Mouse (Mus musculus): ENCODE data around the gene Rnase2b.
"Not testable (repeated sequence)": the region's sequence is repeated elsewhere in the genome, so short reads cannot be mapped to it uniquely, and the experiment has no call there.

Rnase2b gene

GRCm38 (mm10) chr14:51161976-51162375 is at the start of gene Rnase2b:
Rnase2b (plus strand) TSS chr14:51162260.
- DNase-seq (ENCODE audit: low spot score) = not testable (repeated sequence)

DNA sequence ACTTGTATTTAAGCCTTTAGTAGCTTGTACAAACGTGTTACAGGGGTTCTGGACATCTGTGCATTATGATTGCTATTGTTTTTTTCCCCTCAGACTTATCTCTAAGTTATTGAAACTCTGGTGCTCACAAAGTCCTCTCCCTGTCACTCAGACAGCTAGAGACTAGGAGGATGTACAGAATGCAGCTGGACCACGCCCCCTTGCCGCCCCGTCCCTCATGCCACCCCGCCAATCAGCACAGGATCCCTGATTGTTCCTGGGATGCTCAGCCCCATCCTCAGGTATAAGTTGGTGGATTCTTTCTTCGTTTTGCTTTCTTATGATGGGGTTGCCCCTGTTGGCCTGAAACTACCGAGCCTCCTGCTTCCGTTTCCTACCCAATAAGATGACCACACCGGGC is 48.6 kb upstream of the Rnase2b start:
- no peak for DNase-seq (ENCODE audit: low spot score)

DNA sequence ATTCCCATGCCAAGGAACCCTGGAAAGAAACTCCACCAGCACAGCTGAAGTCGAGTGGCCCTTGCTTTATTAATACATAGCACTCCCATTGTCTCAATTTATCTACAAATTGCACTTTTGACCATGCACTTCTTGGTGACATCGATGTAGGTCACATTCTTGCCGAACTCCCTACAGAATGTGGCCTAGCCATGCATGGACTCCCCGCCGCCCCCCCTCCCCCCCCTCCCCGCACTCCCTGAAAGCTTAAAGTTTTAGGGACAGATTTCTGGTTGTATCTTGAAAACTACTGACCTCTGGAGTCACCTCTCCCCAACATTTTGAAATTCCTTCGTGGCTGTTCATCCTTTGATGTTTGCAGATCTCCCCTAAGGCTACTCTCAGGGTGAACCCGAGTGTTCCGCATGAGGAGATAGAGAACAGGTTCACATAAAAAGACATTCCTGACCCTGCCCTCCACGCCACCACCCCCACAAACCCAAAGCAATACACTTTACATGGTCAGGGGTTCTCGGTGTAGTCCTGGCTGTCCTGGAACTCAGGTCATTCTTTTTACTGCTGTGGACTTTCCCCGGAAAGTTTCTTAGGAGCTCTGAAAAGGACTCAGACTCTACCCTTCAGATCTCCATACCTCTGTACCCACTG is 48.0 kb upstream of the Rnase2b start, which contains the start of gene Eddm3b:
Gene Eddm3b, plus strand, starts transcription at position 511 of the 645 bp plus-strand sequence.
- DNase-seq (ENCODE audit: low spot score) = no peak

GRCm38 (mm10) chr14:51125684-51126083 is 36.4 kb upstream of the Rnase2b start:
- DNase-seq (ENCODE audit: low spot score) = no peak

DNA sequence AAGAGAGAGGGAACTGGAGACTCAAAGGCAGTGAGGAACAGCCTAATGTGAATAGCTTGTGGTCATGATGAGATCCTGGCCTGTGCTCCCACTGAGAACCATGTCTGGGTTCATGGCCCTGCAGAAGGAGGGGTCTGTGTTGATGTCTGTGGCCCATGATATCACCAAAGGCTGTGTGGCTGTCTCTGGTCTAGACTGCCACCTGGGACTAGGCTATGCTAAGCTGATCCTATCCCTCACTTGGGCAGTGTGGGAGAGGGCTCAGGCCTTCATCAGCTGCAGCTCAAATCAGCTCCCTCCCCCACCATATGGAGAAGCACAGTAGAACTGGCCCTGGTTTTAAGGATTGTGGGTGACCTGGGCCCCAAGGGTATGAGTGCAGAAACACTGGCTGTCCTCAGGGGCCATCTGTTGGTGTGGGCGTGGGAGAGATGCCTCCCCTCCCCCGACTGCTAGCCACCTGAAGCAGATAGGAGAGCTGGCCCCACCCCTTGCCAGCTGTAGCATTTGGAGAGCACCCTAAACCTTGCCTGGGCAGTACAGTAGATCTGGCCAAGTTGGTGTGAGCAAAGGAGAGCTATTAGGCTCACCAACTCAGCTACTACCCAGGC is 34.3 kb upstream of the Rnase2b start:
- DNase-seq (ENCODE audit: low spot score) = no peak

- no peak for DNase-seq (ENCODE audit: low spot score)
Observed at GRCm38 (mm10) chr14:51128775-51129623, 33.1 kb upstream of the Rnase2b start.

GRCm38 (mm10) chr14:51129624-51129975 is 32.5 kb upstream of the Rnase2b start:
- DNase-seq (ENCODE audit: low spot score) = no peak

- DNase-seq (ENCODE audit: low spot score) = no peak
Observed at GRCm38 (mm10) chr14:51130315-51130940, 31.6 kb upstream of the Rnase2b start.

DNA sequence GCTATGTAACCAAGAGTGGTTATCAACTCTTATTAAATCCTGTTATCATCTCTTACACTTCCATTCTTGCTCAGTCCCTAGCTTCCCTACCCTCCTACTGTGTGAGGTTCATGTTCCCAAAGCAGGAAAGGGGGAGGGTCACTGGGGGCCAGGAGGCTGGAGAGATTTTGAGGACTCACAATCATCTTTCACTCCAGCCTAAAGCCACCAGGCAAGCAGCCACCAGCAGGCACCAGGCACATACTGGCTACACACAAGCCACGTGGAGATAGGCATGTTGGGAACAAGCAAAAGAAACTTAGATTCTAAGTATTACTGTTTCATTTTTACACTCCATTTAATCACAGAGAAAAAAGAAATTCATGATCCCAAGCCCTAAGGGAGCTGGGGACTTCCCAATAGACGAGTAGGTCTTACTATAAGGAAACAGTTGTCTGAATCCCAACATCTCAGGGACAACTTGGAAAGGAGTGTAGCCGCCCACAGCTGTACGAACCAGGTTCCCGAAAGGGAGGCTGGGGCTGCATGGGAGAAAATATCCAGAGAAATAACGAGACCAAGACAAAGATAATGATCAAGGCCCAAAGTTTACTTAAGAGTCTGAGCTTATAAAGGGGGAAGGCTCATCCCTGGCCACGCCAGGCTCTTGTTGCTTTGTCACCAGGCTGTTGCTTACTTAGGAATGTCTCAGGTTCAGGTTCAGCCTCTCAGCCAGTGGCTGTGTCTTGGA is 30.8 kb upstream of the Rnase2b start:
- no peak for DNase-seq (ENCODE audit: low spot score)

GRCm38 (mm10) chr14:51132372-51132771 is 29.7 kb upstream of the Rnase2b start:
- DNase-seq (ENCODE audit: low spot score) = no peak

GRCm38 (mm10) chr14:51140342-51140741 is 21.7 kb upstream of the Rnase2b start:
- no peak for DNase-seq (ENCODE audit: low spot score)

DNA sequence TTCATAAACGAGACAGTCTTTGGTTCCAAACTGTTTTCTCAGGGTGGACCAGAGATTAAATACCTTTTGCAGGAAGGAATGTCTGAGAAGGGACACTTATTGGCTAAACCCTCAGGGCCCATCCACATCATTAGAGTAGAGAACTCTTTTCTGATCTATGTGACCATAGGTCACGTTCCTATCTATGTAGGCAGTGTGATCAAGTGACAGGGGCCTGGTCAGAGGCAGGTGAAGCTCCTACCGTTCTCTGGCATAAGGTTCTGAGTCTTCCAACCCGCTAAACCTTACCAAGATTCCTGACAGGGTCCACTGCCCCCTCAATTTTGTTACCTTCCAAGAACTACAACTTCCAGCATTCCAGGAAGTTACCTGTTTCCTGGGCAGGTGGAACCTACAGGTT is 19.9 kb upstream of the Rnase2b start:
- no peak for DNase-seq (ENCODE audit: low spot score)

DNA sequence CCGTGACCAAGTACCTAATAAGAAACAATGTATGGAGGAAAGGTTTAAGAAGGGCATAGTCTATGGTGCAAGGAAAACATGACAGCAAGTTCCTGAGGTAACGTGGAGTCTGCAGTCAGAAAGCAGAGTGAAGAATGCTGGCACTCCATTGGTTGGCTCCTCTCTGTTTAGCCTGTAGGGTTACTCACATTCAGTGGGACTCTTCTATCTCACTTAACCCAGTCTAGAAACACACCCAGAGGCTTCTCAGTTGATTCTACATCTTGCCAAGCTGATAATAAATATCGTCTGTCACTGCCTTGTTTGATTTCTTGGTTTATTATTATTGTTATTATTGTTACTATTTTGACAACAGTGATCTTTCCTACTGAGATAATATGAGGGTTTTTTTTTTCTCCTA is 19.5 kb upstream of the Rnase2b start:
- DNase-seq (ENCODE audit: low spot score) = no peak

DNA sequence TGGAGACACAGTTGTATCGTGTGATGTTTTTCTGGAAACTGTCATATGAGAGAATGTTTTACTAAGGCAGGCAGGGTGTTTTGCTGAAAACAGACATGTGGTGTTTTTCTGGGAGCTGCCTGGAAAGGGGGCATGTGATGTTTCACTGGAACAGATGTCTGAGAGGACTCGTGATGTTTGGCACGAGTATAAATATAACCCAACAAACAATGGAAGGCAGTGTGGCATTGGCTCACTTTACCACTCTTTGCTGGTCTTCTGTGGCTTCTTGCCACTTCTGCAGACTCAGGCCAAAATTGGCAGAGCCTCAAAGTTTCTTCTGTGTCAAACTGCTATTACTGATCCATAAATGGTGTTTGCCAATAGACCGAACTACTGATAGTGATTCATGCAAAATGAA is 18.8 kb upstream of the Rnase2b start:
- DNase-seq (ENCODE audit: low spot score) = no peak

GRCm38 (mm10) chr14:51143937-51144336 is 18.1 kb upstream of the Rnase2b start:
- no peak for DNase-seq (ENCODE audit: low spot score)

DNA sequence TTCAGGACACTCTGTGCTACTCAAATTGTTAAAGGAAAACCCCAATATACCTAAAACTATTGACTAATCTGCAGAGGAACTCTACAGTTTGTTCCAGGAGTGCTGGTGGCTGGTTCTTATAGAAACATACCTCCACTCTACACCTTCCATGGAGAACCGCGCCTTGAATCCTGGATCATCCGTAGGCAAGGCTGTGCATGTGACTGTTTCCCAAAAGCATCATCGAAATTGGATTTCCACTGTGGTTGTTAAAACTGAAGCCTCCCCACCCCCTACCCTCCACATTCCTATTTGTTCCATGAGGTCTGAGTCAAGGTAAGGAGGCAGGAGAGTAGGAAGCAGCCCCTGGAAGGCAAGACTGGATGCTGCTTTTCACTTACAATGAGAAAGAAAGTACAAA is 17.6 kb upstream of the Rnase2b start:
- no peak for DNase-seq (ENCODE audit: low spot score)

- no peak for DNase-seq (ENCODE audit: low spot score)
Observed at GRCm38 (mm10) chr14:51145521-51145920, 16.5 kb upstream of the Rnase2b start.

GRCm38 (mm10) chr14:51146685-51147084 is 15.4 kb upstream of the Rnase2b start, which contains the start of gene Rnase1:
Rnase1 (minus strand) TSS chr14:51146785.
- DNase-seq (ENCODE audit: low spot score) = no peak

DNA sequence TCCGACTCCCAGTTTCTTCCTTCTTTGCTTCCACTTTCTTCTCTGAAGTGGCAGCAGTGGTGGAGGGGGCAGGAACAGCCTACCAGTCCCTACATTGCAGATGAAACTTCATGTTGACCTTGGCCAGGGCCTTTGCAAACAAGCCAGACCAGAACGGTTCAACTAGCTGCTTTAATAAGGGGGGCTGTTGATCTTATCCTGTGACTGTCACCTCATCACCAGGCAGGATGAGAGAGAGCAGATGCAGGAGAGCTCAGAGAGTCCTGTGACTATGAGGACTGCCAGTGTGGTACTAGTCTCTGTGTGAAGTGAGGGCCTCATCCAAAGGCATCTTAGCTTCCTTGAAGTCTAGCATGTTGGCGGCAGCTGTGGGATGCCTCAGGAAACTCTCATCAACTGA is 14.1 kb upstream of the Rnase2b start:
- DNase-seq (ENCODE audit: low spot score) = no peak

- DNase-seq (ENCODE audit: low spot score) = no peak
Observed at GRCm38 (mm10) chr14:51149164-51149563, 12.9 kb upstream of the Rnase2b start.

DNA sequence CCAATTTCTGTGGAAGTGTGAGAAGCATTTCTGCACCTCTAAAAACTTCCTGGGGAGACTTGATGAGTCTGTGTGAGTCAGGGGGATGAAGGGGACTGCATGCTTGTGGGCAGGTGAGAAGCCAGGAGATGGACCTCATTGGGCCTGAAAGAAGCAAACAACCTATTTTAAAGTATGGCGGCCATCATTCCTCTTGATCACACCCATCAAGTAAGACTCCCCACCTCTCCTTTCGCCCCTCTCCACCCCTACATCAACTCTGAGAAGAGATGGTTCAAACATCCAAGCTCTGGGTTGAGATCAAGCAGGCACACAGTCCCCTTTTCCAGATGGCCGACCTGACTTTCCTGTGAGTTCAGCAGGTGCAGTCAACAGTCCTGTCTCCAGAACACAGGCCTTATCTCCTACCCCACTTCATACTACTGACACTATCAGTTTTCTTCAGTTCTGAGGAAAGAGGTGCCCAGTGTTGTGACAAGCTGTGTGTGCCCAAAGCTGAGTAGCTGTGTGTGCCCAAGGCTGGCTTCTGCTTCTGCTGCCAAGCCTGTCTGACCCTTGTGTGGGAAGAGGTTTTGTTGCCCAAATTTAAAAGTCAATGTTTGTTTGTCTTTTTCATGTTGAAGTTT is 11.7 kb upstream of the Rnase2b start:
- DNase-seq (ENCODE audit: low spot score) = no peak
